Mouse (Mus musculus) bone marrow, adult 2 months (tissue): Measurements from ENCODE around the gene Srebf2.

Source experiments
- CTCF ChIP-seq: fragments of 200-500 bp; IDR thresholded peaks from 2 replicates; pipeline ENCODE4 v1.5.1; 2011; ENCODE audit warnings: low read length, control low read depth; ENCODE audit not compliant: control insufficient read depth, insufficient read depth
- POLR2A ChIP-seq: fragments of 200-500 bp; IDR thresholded peaks from 2 replicates; pipeline ENCODE4 v1.6.1; 2011; ENCODE audit warnings: low read depth, mild to moderate bottlenecking, control low read depth, low read length, borderline replicate concordance; ENCODE audit not compliant: control insufficient read depth

DNA sequence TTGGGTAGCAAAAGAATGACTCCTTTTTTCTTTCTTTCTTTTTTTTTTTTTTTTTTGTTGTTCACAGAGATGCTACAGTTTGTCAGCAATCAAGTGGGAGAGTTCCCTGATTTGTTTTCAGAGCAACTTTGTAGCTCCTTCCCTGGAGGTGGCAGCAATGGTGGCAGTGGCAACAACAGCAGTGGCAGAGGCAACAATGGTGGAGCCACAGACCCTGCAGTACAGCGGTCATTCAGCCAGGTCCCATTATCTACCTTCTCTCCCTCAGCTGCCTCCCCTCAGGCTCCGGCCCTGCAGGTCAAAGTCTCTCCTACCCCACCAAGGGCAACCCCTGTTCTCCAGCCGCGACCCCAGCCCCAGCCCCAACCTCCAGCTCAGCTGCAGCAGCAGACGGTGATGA lies 22.7 kb downstream of the Srebf2 start:
- TF ChIP-seq CTCF (no peak), POLR2A (no peak)
